Mouse (Mus musculus) T-cell, adult 2 months (primary cell): ENCODE data around the gene Gm36245.
"Not testable (repeated sequence)": the region's sequence is repeated elsewhere in the genome, so short reads cannot be mapped to it uniquely, and the experiment has no call there.

Experiments
- DNase-seq: peaks from one replicate; pipeline ENCODE4 v3.0.0; 2022; ENCODE audit warnings: low spot score

Gm36245 gene

DNA sequence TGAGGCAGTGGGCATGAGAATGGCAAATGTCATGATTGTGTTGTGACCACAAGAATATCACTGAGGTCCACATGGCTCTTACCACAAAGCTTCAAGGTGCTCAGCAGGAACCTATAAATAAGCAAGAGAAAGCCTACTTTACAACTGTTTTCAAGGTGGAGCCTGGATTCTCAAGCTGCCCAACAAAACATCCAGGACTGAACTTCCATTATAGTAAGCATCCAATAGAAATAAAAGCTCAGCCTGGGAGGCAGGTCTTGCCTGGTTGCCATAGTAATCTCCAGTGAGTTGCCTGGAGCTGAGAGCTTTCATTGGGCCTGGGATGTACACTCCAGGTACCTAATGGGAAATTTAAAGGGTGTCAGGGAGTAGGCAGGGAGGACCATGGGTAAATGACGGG lies at the start of gene Gm36245:
Gene Gm36245, plus strand, starts transcription at position 301 of the 400 bp plus-strand sequence.
- DNase-seq = no peak

DNA sequence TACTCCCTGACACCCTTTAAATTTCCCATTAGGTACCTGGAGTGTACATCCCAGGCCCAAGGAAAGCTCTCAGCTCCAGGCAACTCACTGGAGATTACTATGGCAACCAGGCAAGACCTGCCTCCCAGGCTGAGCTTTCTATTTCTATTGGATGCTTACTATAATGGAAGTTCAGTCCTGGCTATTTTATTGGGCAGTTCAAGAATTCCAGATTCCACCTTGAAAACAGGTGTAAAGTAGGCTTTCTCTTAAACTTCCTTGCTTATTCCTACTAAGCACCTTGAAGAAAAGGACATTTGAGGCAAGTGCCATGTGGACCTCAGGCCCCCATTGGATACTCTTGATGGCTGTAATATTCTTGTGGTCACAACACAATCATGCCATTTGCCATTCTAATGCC lies 37.3 kb upstream of the Gm36245 start, which contains the start of gene 1700025B11Rik:
Gene 1700025B11Rik, minus strand, starts transcription at position 101 of the 400 bp plus-strand sequence.
- no peak for DNase-seq

DNA sequence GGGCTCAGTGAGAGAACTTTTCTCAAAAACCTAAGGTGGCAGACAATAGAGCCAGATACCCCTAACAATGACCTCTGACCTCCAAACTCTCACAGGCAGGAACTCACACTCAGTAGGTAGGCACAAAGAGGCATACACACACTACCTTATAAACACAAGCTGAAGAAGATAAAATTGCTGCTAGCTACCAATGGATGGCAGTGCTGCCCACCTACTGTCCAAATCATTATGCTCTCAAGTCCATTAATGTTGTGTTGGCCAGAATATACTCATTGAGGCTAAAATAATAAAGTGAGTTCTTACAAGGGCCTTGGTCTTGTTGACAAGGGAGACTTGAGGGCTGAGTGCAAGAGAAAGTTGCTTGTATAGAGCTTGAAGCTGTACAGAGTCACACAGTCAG lies 35.8 kb upstream of the Gm36245 start:
- DNase-seq = no peak

DNA sequence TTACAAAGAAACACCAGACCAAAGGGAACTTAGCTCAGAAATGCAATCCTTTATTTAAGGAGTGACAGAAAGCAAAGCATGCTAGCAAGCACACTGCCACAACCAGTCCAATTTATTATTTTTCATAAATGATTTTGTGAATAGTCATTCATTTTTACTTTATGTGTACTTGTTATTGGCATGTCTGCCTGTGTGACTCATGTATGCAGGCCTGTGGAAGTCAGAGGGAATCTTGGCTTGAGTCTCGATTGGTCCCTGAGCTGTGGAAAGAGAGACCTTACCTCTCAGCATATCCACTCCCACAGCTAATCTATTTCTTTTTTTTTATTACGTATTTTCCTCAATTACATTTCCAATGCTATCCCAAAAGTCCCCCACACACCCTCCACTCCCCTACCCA lies 20.3 kb upstream of the Gm36245 start:
- no peak for DNase-seq

DNA sequence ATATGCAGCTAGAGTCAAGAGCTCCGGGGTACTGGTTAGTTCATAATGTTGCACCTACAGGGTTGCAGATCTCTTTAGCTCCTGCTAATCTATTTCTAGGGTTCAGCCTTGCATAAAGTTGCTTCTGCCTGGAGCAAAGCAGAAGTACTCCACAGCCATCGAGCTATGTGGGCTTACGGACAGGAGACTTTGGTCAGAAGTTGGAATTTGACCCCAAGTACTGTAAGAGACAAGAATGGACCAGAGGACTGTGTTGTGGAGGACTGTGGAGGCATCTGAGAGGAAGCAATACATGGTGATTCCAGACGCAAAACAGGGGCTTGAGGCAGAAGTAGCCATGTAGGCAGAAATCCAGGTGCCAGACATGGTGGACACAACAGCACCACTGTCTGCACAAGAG lies 19.7 kb upstream of the Gm36245 start:
- DNase-seq = no peak

DNA sequence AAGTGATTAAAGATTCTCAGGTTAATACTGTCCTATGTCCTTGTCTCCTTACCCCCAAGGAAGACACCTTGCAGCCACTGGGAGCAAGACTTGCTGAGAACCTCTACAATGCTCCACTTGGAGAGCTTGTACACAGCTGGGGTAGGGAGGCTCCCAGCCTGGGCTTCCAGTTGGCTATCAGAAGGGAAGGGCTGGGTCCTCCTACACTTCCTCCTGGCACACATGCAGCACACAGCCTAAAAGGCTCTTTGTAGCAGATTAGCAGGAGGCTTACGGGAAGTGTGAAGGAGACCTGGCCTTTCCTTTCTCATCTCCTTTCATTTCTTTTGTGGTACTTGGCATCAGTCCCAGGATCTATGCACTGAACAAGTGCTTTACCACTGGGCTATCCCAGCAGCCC lies 17.4 kb upstream of the Gm36245 start:
- no peak for DNase-seq

DNA sequence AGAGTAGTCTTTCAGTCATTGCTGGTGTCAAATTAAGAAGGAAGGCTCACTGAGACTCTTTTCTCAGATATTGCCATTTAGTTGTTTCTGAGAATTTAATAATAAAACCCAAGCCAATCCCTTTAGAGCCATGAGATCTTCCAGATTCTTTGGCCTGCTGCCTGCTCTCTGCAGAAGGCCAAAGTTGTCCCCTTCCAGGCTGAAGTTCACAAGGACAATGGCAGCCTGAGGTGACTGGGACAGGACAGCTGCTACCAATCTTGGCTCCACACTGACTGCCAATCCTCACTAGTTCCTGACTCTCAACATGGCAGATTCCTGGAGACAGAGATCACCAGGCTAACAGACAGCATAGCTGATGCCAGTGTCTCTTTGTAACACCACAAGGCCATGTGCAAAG lies 12.0 kb upstream of the Gm36245 start:
- DNase-seq = no peak

DNA sequence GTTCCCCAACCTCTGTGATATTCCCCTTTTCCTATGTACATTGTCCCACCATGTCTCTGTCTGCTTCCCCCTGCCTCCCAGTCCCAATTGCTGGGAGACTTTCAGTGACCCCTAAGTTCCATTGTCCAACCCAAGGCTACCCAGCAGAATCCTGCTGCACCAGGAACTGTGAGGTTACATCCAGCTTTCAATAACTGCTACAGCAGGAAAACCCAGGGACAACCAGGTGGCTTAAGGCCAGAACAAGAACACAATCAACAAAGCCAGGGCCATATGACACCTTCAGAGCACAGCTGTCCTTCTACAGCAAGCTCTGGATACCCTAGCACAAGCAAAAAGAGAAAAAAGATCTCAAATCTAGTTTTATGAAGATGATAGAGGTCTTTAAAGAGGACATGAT lies 10.1 kb upstream of the Gm36245 start:
- no peak for DNase-seq

DNA sequence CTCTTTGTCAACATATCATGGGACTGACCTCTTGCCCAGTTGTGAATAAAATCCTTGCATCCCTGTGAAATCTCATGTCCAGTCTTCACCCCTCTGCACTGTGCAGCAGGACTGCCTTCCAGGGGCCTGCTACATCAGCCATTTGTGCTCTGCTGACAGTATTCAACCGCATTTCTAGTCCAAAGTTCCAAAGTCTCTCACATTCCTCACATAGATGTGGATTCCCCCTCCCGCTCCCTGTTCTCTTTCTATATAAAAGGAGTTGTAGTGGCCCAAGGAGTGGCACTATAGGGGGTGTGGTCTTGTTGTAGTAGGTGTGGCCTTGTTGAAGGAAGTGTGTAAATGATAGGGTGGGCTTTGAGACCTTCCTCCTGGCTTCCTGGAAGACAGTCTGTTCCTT lies 8.2 kb upstream of the Gm36245 start:
- DNase-seq = no peak

DNA sequence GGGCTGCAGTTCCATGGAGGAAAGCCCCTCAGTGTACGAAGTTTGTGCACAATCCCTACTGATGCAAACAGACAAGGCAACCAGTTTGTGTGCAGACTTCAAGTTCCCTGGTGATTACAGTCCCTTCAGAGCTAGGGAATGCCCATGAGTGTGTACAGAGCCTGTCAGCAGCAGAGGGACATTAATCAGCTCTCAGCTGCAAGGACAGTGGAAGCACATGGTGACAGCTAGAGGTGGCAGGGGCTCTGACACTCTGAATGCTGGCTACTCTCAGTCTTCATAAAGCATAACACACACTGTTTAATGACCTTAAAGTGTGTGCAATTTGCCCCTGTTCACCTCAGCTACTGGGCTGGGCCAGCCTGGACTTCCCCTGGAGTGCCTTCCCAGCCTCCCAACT lies 5.5 kb upstream of the Gm36245 start:
- no peak for DNase-seq

DNA sequence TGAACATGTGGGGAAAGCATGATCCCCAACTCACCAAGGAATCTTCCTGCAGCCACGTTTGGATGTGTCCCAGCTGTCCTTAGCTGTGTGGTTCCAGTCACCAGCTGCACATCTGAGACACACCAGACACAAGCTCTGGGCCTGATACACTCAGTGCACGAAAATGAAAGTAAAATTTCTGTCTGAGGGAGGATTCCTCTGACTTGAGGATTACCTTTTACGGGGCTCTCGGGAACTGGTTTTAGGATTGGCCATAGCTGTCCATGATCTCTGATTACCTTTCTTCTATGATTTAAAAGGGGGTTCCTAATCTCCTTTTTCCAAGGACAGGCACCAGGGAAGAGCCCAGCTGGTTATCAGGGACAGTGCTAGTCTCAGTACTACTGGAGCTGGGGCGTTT lies 3.1 kb upstream of the Gm36245 start, which contains the start of gene Apol10b:
Gene Apol10b, minus strand, starts transcription at position 165 of the 400 bp plus-strand sequence.
- no peak for DNase-seq

DNA sequence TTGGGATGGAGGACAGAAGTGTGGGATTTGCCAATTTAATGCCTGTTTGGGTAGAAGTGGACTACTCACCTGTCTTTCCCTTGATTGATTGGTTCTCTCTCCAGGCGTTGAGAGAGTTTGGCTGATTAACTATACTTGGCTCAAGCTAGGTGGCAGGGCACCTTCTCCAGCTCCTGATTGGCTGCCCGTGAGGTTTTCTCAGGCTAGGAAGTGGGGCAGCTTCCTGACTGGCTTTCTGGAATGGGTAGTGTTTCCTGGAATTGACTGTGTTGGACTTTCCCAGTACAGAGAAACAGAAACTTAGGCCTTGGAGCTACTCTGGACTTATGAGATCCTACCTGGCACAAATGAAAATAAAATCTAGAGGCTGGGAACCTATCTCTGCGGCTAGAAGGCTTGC lies 629 bp upstream of the Gm36245 start:
- DNase-seq = no peak

DNA sequence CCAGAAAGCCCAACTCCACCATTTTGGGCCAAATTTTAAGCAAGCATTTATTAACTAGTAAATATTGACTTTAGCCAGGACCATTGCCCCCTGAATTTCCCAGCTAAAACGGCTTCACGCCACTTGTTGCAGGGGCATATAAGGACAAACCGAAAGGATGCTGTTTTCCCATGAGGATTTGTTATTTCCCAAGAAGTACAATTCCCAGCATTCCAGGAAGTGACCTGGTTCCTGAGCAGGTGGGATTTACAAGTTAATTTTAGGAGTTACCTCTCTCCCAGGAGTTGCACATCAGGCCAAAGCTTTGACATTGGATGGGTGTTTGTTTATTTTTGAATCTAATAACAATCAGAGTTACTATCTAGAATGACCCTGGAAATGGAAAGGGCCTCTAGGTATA lies 7.0 kb downstream of the Gm36245 start:
- no peak for DNase-seq

DNA sequence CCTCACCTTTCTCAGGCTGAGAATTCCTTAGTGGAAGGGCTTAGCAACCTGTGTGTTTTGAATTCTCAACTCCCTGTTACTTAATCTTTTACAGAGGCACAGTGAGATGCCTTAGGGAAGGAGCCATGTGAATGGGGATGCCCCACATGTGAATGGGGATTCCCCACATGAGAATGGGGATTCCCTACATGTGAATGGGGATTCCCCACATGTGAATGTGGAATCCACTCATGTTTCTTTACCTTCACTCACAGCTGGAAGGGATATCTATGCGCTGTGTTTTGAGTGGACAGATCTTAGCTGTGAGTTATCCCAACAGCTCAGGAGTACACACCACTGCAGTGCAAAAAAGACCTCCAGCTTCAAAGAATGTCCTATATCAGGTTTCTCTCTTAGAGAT lies 25.7 kb downstream of the Gm36245 start:
- DNase-seq = no peak

DNA sequence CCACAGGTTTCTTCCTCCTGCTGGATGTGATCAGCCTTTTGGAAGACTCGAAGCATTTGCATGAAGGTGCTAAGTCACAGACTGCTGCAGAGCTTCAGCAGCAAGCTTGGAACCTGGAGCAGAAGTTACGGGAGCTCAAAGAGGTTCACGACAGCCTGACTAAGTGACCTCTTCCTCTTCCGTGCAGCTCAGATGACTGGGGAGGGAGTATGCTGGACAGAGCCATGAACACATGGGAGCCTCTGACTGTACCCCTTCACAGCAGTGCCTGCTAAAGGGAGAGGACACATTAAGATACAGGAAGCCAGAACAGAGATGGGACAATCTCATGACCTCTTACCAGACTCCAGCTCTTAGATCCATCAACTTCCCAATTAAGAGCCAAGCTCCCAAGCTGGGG lies 27.4 kb downstream of the Gm36245 start:
- DNase-seq = not testable (repeated sequence)

DNA sequence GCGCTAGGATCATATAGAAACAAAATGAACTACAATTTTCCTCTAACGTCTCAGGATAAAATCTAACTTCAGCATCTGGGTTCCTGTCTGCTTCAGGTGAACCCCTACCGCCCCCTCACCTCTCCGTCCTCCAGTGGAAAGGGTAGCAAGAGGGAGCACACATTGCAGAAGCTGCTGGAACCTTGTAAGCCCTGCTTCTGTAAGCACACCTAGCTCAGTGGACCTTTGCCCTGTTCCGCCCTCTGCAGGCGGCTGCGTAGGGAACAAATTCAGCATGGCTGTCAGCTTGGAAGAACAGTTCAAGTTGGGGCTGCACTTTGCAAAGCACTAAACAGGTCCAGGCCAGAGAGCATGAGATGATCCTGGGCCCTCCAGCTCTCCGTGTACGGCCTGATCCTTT lies 29.6 kb downstream of the Gm36245 start:
- DNase-seq = not testable (repeated sequence)

DNA sequence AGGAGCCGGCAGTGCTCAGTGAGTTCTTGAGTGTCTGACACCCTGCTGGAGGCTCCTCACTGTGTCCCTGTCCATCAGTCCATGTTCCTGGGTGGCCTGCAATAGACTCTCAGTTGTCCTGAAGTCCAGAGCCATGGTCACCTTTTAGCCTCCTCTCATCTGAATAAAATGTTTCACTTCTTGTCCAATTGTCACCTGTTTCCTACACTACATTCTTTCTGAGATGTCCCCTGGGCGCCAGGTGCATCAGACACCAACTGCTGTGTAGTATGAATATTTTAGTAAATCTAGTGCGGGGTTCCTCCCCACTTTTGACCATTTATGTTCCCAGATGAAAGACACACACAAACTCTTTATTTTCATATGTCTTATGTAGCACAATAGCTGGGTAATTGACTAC lies 30.8 kb downstream of the Gm36245 start:
- DNase-seq = not testable (repeated sequence)

DNA sequence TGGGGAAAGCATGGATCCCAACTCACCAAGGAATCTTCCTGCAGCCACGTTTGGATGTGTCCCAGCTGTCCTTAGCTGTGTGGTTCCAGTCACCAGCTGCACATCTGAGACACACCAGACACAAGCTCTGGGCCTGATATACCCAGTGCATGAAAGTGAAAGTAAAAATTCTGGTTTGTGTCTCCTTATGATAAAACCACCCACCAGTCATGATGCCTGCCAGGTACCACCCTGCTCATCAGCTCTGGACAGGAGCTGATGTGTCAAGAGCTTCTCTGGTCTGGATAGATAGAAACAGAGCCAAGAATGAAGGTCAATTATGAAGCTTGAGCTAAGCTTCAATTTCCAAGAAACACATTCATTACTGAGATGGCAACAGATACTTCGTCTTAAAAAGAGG lies 44.1 kb downstream of the Gm36245 start, which contains the start of gene Apol11b:
Gene Apol11b, minus strand, starts transcription at position 111 of the 400 bp plus-strand sequence.
- not testable (repeated sequence) for DNase-seq

DNA sequence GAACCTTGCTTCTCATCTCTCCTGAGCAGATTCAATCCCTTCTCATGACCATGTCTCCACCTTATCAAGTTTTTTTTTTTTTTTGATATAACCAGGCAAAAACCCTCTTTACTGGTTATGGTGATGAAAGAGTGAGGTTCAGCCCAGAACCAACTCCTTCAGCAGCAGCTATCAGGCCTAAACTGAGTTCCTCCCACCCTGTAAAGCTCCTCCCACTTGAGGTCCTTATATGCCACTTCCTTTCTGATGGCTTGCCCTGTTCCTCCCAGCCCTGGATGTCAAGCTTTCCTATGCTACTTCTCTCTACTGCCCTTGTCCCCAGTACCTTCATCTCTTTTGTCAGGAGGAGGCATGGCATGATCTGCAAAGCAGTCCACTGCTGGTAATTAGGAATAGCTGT lies 52.1 kb downstream of the Gm36245 start:
- not testable (repeated sequence) for DNase-seq
